Mouse (Mus musculus): ENCODE data around the gene Marcksl1. TPM values are rescaled to one million over a fixed set of nuclear protein-coding genes. Genes with fewer than 3 reads are reported as not detected.

Marcksl1 gene
- total and polyA plus RNA-seq, 3 experiments: 39.8 to 67.4 (median 46.4) TPM

DNA sequence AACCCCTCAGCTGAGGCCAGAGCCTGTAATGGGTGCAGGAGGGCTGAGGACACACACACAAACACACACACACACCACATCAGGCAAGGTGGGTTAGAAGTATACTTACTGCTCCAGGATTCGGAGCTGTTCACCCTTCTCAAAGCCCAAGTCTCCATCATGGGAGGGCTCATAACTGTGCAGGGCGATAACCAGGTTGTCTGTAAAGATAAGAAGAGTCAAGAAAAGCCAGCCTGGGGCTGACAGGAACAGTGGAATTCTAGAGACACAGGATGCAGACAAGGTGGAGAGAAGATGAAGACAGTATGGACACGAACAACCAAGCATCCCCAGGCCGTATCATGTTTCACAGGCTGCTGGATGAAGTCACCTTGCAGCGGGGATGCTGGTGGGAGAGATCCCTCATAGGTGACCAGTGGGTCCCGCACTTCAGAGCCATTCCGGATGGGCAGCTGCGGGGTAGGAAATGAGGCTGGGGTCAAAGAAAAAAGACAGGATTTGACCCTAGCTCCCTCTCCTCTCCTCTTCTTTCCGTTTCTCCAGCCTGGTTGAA lies 44.0 kb downstream of the Marcksl1 start:
- DNase-seq: no peak

DNA sequence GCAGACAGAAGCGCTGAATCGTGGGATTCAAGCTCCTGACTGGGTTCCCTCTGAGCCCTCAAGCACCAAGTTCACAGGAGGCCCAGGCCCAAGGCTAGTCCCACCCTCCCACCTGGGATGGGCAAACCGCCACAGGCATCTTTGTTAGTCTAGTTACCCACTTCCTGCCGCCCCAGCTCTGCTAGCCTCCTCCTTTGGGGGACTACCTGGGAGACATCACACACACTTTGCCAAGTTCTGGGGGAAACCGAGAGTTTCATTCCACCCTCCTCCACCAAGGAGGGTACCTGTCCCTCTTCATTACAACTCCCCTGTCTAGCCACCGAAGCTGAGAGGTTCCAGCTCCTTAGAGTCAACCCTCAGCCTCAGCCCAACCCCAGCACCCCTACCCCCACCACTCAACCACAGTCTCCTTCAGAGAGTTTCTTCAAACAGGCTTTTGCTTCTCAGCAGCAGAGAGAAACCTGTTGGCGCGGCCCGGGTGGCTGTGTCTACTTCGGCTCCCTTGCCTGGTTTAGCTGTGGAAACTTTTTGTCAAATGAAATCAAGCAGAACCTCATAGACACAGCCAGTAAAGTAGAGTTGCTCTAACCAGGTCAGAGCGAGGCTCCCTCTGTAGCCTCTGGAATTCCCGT lies 45.1 kb downstream of the Marcksl1 start:
- no peak for DNase-seq

DNA sequence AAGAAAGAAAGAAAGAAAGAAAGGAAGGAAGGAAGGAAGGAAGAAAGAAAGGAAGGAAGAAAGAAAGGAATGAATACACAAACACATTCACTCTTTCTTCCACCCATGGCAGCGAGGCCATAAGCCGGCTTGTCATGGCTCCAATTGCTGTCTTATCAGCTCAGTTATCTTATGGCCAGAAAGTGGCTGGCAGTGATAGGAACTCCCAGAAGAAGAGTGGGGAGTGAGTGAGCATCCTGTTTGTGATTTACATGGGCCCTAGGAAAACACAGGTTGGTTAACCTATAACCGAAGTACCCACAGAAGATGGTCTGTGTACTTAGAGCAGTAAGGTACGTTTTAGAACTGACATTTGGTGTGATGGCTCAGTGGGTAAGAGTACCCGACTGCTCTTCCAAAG lies 47.8 kb downstream of the Marcksl1 start:
- DNase-seq: no peak

DNA sequence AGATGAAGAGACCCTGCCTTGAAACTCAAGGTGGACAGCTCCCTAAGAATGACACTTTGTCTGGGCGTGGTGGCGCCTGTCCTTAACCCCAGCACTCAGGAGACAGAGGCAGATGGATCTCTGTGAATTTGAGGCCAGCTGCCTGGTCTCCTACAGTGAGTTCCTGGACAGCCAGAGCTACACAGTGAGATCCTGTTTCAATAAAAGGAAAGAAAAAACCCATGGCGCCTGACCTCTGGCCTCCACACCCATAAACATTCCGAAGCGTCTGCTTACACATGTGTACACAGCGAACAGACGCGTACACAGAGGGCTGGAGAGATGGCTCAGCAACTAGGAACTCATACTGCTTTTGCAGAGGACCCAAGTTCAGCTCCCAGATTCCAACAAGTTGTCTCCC lies 50.3 kb downstream of the Marcksl1 start:
- no peak for DNase-seq

DNA sequence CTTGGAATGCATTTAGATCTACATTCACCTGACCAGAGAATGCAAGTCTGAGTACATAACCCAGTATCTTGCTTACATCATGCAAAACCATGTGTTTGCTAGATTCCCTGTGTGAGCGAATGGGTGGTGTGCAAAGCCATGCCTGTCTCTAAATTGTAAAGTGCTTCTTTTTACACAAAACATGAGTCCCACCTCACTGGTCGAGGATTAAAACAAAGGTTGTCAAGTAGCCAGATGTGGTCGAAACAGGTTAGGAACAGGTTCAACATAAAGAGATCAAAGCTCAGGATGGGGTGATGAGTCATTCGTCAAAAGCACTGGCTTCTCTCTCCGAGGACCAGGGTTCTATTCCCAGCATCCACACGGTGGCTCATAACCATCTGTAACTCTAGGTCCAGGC lies 51.8 kb downstream of the Marcksl1 start:
- DNase-seq: no peak

Small RNAs within 50 kb of the gene (microRNA-seq; reads per million reads assigned to microRNA genes)
- 0 reads per million in 2 experiments for gene Mir8119

Other genes with a start within 250 kb of the Marcksl1 start
- under 1 TPM; 0.66 to 0.97 TPM for gene Sync, start 226.0 kb upstream of the Marcksl1 start, total RNA-seq (2021)
- gene Sync, start 226.0 kb upstream of the Marcksl1 start, polyA plus RNA-seq (2012; rRNA removed): 0.11 and 0.32 TPM in 2 replicates
- gene Rbbp4, start 178.2 kb upstream of the Marcksl1 start, total RNA-seq (2021): 100 to 1,000 TPM; 116 to 144 TPM
- 9.7 and 10.4 TPM in 2 replicates for gene Rbbp4, start 178.2 kb upstream of the Marcksl1 start, polyA plus RNA-seq (2012; rRNA removed)
- 10 to 100 TPM; 42.7 to 48.4 TPM for gene Zbtb8os, start 177.9 kb upstream of the Marcksl1 start, total RNA-seq (2021)
- gene Zbtb8os, start 177.9 kb upstream of the Marcksl1 start, polyA plus RNA-seq (2012; rRNA removed): 4.1 and 5.3 TPM in 2 replicates
- gene Zbtb8a, start 135.5 kb upstream of the Marcksl1 start, total RNA-seq (2021): 1 to 10 TPM; 6.1 to 6.4 TPM
- gene Zbtb8a, start 135.5 kb upstream of the Marcksl1 start, polyA plus RNA-seq (2012; rRNA removed): 2.4 and 2.7 TPM in 2 replicates
- gene Zbtb8b, start 72.7 kb upstream of the Marcksl1 start, total RNA-seq (2021): under 1 TPM; 0.12 to 0.35 TPM
- gene Zbtb8b, start 72.7 kb upstream of the Marcksl1 start, polyA plus RNA-seq (2012; rRNA removed): 0.07 TPM in 1 of 2 replicates, not detected in the other
- 10 to 100 TPM; 72.1 to 72.4 TPM for gene Bsdc1, start 52.0 kb upstream of the Marcksl1 start, total RNA-seq (2021)
- 15.1 and 18.8 TPM in 2 replicates for gene Bsdc1, start 52.0 kb upstream of the Marcksl1 start, polyA plus RNA-seq (2012; rRNA removed)
- gene Tssk3, start 22.6 kb upstream of the Marcksl1 start, total RNA-seq (2021): not detected
- gene Tssk3, start 22.6 kb upstream of the Marcksl1 start, polyA plus RNA-seq (2012; rRNA removed): not detected in 2 replicates
- not detected for gene Fam229a, start 22.4 kb upstream of the Marcksl1 start, total RNA-seq (2021)
- gene Fam229a, start 22.4 kb upstream of the Marcksl1 start, polyA plus RNA-seq (2012; rRNA removed): 1.0 and 2.1 TPM in 2 replicates
- gene Hdac1, start 29.1 kb downstream of the Marcksl1 start, total RNA-seq (2021): 10 to 100 TPM; 44.4 to 53.9 TPM
- 17.2 and 18.4 TPM in 2 replicates for gene Hdac1, start 29.1 kb downstream of the Marcksl1 start, polyA plus RNA-seq (2012; rRNA removed)
- gene Lck, start 60.1 kb downstream of the Marcksl1 start, total RNA-seq (2021): 1 to 10 TPM; 3.2 to 4.1 TPM
- gene Lck, start 60.1 kb downstream of the Marcksl1 start, polyA plus RNA-seq (2012; rRNA removed): 1.2 and 1.7 TPM in 2 replicates
- 10 to 100 TPM; 29.6 to 31.1 TPM for gene Fam167b, start 65.0 kb downstream of the Marcksl1 start, total RNA-seq (2021)
- 53.7 and 75.5 TPM in 2 replicates for gene Fam167b, start 65.0 kb downstream of the Marcksl1 start, polyA plus RNA-seq (2012; rRNA removed)
- 100 to 1,000 TPM; 171 to 194 TPM for gene Eif3i, start 87.1 kb downstream of the Marcksl1 start, total RNA-seq (2021)
- gene Eif3i, start 87.1 kb downstream of the Marcksl1 start, polyA plus RNA-seq (2012; rRNA removed): 147 and 171 TPM in 2 replicates
- 100 to 1,000 TPM in 1 of 2 experiments, 10 to 100 TPM in 1; 90.9 to 100 TPM for gene Tmem234, start 87.1 kb downstream of the Marcksl1 start, total RNA-seq (2021)
- gene Tmem234, start 87.1 kb downstream of the Marcksl1 start, polyA plus RNA-seq (2012; rRNA removed): 108 and 125 TPM in 2 replicates
- 1 to 10 TPM; 1.8 to 2.4 TPM for gene Dcdc2b, start 100.7 kb downstream of the Marcksl1 start, total RNA-seq (2021)
- 4.5 and 7.4 TPM in 2 replicates for gene Dcdc2b, start 100.7 kb downstream of the Marcksl1 start, polyA plus RNA-seq (2012; rRNA removed)
- 10 to 100 TPM; 28.2 to 32.0 TPM for gene Iqcc, start 105.5 kb downstream of the Marcksl1 start, total RNA-seq (2021)
- gene Iqcc, start 105.5 kb downstream of the Marcksl1 start, polyA plus RNA-seq (2012; rRNA removed): 56.0 and 63.9 TPM in 2 replicates
- 10 to 100 TPM; 22.1 to 33.4 TPM for gene Ccdc28b, start 110.4 kb downstream of the Marcksl1 start, total RNA-seq (2021)
- gene Ccdc28b, start 110.4 kb downstream of the Marcksl1 start, polyA plus RNA-seq (2012; rRNA removed): 23.9 and 24.3 TPM in 2 replicates
- 10 to 100 TPM; 56.0 to 66.6 TPM for gene Txlna, start 127.5 kb downstream of the Marcksl1 start, total RNA-seq (2021)
- 25.2 and 28.9 TPM in 2 replicates for gene Txlna, start 127.5 kb downstream of the Marcksl1 start, polyA plus RNA-seq (2012; rRNA removed)
- gene Kpna6, start 159.2 kb downstream of the Marcksl1 start, total RNA-seq (2021): 10 to 100 TPM; 82.7 to 93.8 TPM
- gene Kpna6, start 159.2 kb downstream of the Marcksl1 start, polyA plus RNA-seq (2012; rRNA removed): 23.7 and 31.1 TPM in 2 replicates
- gene Tmem39b, start 183.3 kb downstream of the Marcksl1 start, total RNA-seq (2021): 10 to 100 TPM; 10.3 to 15.1 TPM
- 26.5 and 28.8 TPM in 2 replicates for gene Tmem39b, start 183.3 kb downstream of the Marcksl1 start, polyA plus RNA-seq (2012; rRNA removed)
- gene Khdrbs1, start 228.7 kb downstream of the Marcksl1 start, total RNA-seq (2021): 10 to 100 TPM; 65.0 to 66.3 TPM
- 114 and 124 TPM in 2 replicates for gene Khdrbs1, start 228.7 kb downstream of the Marcksl1 start, polyA plus RNA-seq (2012; rRNA removed)